Mouse (Mus musculus) monocyte, adult 2 months (primary cell): ENCODE data around the gene Plgrkt.

Experiments
- DNase-seq, 2 experiments: peaks; one replicate each; pipeline ENCODE4 v3.0.0; 2022; ENCODE audit warnings: low spot score in 2 of 2, low read depth in 1 of 2

The Plgrkt gene

GRCm38 (mm10) chr19:29356281-29356680 is 10.9 kb downstream of the Plgrkt start:
- no peak for DNase-seq

- peak; percentile 50 to 74 for DNase-seq
These were observed 12.0 kb downstream of the Plgrkt start for GRCm38 (mm10) chr19:29354895-29355877.

DNA sequence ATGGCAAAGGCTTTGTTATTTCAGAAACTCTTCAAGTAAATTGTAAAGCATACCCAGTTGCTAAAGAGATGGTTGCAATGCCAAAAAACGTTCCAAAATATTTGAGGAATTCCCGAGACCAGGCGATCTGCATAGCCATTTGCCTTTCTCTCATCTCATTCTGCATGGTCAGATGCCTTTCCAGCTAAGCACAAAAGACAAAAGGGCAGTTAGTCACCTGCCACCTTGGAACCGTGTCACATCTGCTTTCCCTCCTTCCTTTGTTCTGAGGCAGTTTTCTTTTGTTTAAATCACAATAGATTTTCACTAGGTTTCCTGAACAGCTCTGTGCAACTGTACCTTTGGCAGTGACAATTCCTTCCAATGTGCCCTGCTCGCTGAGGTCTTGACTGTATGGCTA is 16.2 kb downstream of the Plgrkt start:
- DNase-seq = no peak

DNA sequence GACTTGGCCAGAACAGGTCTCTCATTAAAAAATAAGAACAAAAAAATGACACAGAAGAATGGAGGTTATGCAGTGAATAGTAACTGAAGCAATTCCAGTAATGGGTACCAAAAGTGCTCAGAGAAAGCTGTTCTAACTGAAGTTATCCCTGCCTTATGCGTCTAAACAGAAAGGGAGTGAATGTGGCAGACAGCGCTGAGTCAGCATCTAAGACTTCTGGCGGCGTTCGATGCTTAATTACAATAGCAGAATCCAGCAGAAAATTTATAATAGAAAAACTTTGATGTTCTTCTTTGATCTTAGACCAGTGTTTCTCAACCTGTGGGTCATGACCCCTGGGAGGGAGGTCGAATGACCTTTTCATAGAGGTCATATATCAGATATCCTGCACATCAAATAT is 21.6 kb downstream of the Plgrkt start:
- DNase-seq = no peak

GRCm38 (mm10) chr19:29344868-29345267 is 22.3 kb downstream of the Plgrkt start:
- no peak for DNase-seq

GRCm38 (mm10) chr19:29342281-29342680 is 24.9 kb downstream of the Plgrkt start:
- no peak for DNase-seq

DNA sequence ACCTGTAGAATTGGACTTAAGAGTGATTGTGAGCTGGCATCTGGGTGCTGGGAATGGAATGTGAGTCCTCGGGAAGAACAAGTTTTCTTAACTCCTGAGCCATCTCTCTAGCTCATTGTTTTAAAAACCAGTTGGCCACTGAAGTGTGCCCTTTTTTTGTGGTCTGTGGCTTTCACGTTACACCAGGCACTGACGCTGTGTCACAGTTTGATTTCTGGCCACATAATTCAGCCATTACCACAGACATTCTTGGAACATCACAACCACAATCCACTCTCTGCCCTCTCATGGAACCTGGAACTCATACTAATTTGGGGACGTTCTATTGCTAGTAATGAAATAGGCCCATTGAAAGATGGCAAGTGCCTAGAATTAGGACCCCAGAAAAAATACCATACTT is 26.2 kb downstream of the Plgrkt start:
- no peak for DNase-seq

DNA sequence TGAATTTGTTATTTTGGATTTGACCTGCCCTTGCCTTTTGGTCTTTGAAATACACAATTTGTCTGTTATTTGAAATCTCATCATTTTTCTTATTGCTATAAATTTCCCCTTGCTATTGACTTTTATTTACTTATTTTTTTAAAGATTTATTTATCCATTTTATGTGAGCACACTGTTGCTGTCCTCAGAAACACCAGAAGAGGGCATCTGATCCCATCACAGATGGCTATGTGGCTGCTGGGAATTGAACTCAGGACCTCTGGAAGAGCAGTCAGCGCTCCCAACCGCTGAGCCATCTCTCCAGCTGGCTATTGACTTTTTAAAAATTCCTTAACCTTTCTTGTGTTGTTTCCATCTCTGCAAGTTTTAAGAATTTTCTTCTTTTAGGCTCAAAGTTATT is 30.6 kb downstream of the Plgrkt start:
- DNase-seq = no peak

DNA sequence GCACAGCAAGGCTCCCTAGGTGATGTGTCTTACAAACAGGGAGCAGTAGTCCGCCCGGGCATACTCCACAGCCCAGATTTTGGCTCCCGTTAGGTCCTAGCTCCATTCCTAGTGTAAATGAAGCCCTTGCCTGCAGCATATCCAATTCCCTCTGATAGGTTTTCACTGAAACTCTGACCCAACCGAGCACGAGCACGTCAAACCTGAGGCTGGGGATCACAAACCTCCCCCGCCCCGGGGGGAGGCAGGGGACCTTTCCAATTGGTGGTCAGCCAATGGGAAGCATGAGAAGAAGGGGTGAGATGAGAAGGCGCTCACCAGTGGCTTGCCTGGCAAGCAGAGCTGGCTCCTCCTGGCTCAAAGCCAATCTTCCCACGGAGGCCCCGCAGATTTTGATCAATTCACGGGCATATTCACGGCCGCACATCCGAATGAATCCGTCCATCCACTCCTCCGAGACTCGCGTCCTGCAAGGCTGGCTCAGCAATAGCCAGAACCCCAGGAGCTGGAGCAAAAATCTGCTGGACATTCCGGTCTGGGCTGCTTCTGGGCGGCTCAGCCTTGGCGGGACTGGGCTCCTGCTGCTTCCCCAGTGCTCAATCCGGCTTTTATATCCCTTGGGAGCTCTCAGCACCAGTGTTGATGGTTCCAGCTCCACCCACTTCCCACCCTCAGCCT is 33.0 kb downstream of the Plgrkt start, which contains the start of gene Rln1:
Rln1 (minus strand) TSS at position 603 of the 678 bp plus-strand sequence.
- no peak for DNase-seq

DNA sequence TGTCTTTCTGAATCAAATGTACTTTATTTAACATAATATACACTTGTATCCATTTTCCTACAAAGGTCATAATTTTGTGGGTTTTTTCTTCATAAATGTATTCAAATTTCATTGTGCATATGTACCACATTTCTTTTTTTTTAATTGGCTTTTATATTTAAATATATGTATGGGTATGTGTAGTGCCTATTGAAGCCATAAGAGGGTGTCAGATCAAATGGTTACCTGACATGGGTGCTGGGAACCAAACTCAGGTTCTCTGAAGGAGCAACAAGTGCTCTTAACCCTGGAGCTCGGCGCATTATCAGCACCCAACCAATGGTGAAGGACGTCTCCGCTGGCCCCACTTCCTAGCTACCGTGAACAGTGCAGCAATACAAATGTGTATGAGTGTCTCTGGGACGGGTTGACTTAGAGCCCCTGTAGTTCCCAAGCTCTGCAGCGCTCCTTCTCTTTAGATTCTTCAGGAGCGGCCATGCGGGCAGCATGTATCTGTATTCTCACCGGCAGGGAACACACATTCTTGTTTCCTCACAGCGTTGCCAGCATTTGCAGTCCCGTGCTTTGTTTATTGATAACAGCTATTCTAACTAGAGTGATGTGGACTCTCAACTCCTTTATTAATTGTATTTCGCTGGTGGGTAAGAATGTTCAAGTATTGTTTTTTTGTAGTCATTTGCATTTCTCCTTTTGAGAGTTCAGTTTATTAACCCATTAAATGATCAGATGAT is 40.2 kb downstream of the Plgrkt start:
- DNase-seq = no peak

GRCm38 (mm10) chr19:29326396-29326795 is 40.8 kb downstream of the Plgrkt start:
- DNase-seq = no peak

- no peak for DNase-seq
These were observed 41.4 kb downstream of the Plgrkt start for GRCm38 (mm10) chr19:29325852-29326180.

- DNase-seq = peak in 1 of 2 experiments; percentile 19
These were observed 41.9 kb downstream of the Plgrkt start, which contains the start of gene Insl6 for GRCm38 (mm10) chr19:29325053-29325851. Gene Insl6 (minus strand): TSS chr19:29325356.

DNA sequence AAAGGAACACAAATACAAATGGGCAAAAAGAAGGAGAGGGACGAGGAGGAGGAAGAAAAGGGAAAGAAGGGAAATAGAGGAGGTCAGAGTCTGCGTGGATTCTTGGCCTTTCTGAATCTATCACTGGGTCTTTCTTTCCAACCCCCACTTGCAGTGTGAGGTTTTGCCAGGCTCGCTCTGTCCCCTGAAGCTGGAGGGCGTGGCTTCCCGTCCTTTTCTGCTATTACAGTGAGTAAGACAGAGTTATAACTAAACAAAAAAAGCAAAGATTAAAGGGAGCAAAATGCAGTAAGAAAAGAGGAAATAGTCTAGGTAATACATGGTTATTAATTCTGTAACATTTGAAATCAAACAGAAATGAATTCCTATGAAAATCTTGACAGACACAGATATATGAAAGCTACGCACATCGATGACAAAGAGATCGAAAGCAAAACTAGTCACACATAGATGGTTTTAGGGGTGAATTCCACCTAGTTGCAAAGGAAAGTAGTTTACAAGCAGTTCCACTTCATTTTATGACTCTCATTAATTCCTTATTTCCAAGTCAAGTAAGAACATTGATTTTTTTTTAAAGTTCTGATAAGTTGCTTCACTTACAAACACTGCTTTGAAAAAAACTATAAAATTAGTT is 43.7 kb downstream of the Plgrkt start:
- no peak for DNase-seq

DNA sequence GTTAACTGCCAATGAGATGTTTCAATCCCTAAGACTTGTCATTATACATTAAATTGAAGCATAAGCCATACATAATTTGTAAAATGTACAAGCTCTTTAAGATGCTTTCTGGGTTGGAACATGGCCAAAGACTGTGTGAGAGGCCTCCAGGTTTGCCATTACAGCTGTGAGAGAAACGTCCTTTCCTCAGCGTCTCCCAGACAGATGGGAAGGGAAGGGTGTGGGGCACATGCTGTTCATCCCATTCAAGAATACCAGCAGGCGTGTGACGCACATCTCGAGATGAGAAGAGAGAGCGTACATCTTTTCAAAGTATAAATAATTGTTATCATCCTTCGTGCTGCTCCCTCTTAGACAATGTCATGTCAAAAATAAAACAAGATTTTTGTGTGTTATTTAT is 54.5 kb downstream of the Plgrkt start:
- no peak for DNase-seq

GRCm38 (mm10) chr19:29311791-29312190 is 55.4 kb downstream of the Plgrkt start:
- DNase-seq = no peak

DNA sequence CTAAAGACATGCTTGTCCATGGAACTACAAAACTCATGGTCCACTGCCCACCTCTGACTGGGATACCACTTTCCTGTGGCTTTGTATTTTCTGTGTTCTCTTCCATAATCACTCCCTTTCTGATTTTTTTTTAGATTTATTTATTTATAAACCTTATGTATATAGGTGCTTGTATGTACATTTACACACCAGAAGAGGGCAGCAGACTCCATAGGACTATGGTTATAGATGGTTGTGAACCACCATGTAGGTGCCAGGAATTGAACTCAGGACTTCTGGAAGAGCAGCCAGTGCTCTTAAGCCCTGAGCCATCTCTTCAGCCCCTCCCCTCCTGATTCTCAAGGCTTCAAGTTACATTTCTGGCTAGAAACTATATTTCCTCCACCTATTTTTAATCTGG is 58.4 kb downstream of the Plgrkt start:
- no peak for DNase-seq

- DNase-seq = no peak
These were observed 65.1 kb downstream of the Plgrkt start for GRCm38 (mm10) chr19:29302119-29302518.

GRCm38 (mm10) chr19:29300919-29301318 is 66.3 kb downstream of the Plgrkt start:
- no peak for DNase-seq
